In genomic region chr19:7482266-7482598, GRCm38 (mm10) we compare ENCODE assay signal across 9 mouse cellular contexts. TPM values are rescaled to one million over a fixed set of nuclear protein-coding genes. Genes with fewer than 3 reads are reported as not detected.
DNase-seq lines count a peak whose midpoint lies in the region; ATAC-seq and TF ChIP-seq lines count a peak whose summit lies in the region.
"Had no signal": no experiment of that assay in that cellular context is flagged by ENCODE, and none has a peak within 500 bp of the region (broad histone marks: within the 10 kb centered on the region; RNA-seq: fewer than 3 reads in every experiment).

No protein-coding gene starts in this region.

- peak overlapping the region; percentile 88 for H3K4me3 ChIP-seq in kidney, adult 2 months (ENCODE audit: insufficient read depth, low read depth, low read length)
- peak overlapping the region; percentile 95 for H3K4me3 ChIP-seq in bone marrow macrophage, adult 2 months (ENCODE audit: insufficient read depth, low read length)
- H3K4me3 ChIP-seq in hindbrain, embryonic 14.5 days (replicated peaks; ENCODE audit: low read length): peak overlapping the region; percentile 81
- H3K4me3 ChIP-seq in midbrain, embryonic 15.5 days: peak overlapping the region; percentile 100

- H3K9me3 ChIP-seq in hindbrain, embryonic 14.5 days (ENCODE audit: control insufficient read depth, low read length): no peaks in the 10 kb centered on the region
- no peaks in the 10 kb centered on the region for H3K9me3 ChIP-seq in midbrain, embryonic 15.5 days

- no peaks in the 10 kb centered on the region for H3K27me3 ChIP-seq in kidney, adult 2 months (replicated peaks; ENCODE audit: control insufficient read depth, insufficient read depth, low read length)
- H3K27me3 ChIP-seq in hindbrain, embryonic 14.5 days (ENCODE audit: control insufficient read depth, insufficient read depth, low read length): no peaks in the 10 kb centered on the region
- no peaks in the 10 kb centered on the region for H3K27me3 ChIP-seq in midbrain, embryonic 15.5 days (replicated peaks)
- H3K27me3 ChIP-seq: Patski had no signal

- ATAC-seq in hindbrain, embryonic 14.5 days (ENCODE audit: low FRiP score): no peak
- no peak for ATAC-seq in midbrain, embryonic 15.5 days (replicated peaks)
- ATAC-seq in frontal cortex, adult (ENCODE audit: low TSS enrichment): no peak
- ATAC-seq in granulocyte monocyte progenitor cell, adult 5-6 weeks (replicated peaks; ENCODE audit: poor library complexity, severe bottlenecking): no peak

- H3K4me1 ChIP-seq in kidney, adult 2 months (ENCODE audit: control insufficient read depth, insufficient read depth, low read length): peaks cover 9% of the 10 kb centered on the region; the same call in 1 of the 2 replicates
- peaks cover 24% of the 10 kb centered on the region for H3K4me1 ChIP-seq in bone marrow macrophage, adult 2 months (ENCODE audit: control insufficient read depth, insufficient read depth, low read length)
- peaks cover 33% of the 10 kb centered on the region for H3K4me1 ChIP-seq in hindbrain, embryonic 14.5 days (replicated peaks; ENCODE audit: control insufficient read depth, insufficient read depth, low read length)
- H3K4me1 ChIP-seq in midbrain, embryonic 15.5 days: peaks cover 39% of the 10 kb centered on the region

- no peaks in the 10 kb centered on the region for H3K36me3 ChIP-seq in kidney, adult 2 months (ENCODE audit: control insufficient read depth, insufficient read depth, low read length)
- H3K36me3 ChIP-seq in hindbrain, embryonic 14.5 days (replicated peaks; ENCODE audit: control insufficient read depth, insufficient read depth): peaks cover under 1% of the 10 kb centered on the region; the same call in 1 of the 2 replicates
- H3K36me3 ChIP-seq in midbrain, embryonic 15.5 days (replicated peaks): no peaks in the 10 kb centered on the region

- under 1% methylated on average over 7 of the region's 7 CpGs for WGBS in kidney, adult 2 months
- WGBS in hindbrain, embryonic 14.5 days: 1% methylated on average over 7 of the region's 7 CpGs
- under 1% methylated on average over 7 of the region's 7 CpGs for WGBS in midbrain, embryonic 15.5 days

- peak overlapping the region; percentile 94; the same call in 1 of the 2 replicates for H3K27ac ChIP-seq in kidney, adult 2 months (ENCODE audit: insufficient read depth, low read depth, low read length)
- H3K27ac ChIP-seq in bone marrow macrophage, adult 2 months (ENCODE audit: insufficient read depth, low read depth, low read length): peak overlapping the region; percentile 95
- H3K27ac ChIP-seq in hindbrain, embryonic 14.5 days: peak overlapping the region; percentile 99
- H3K27ac ChIP-seq in midbrain, embryonic 15.5 days: peak overlapping the region; percentile 100

- peak overlapping the region; percentile 95 for H3K9ac ChIP-seq in hindbrain, embryonic 14.5 days
- H3K9ac ChIP-seq in midbrain, embryonic 15.5 days: peak overlapping the region; percentile 100

- DNase-seq in kidney, adult 2 months: peak; percentile 10
- no peak for DNase-seq in kidney, postnatal 14 days
- no peak for DNase-seq in hindbrain, embryonic 14.5 days (ENCODE audit: low spot score)
- DNase-seq in B cell, adult 2 months: no peak

- TF ChIP-seq POLR2A in kidney, adult 2 months (IDR thresholded peaks at IDR 0.05; ENCODE audit: low read depth, low read length): no peak
- TF ChIP-seq POLR2A in bone marrow macrophage, adult 2 months (IDR thresholded peaks at IDR 0.05; ENCODE audit: borderline replicate concordance, low read depth, low read length): no peak

- TF ChIP-seq CTCF in kidney, adult 2 months (conservative IDR thresholded peaks at IDR 0.05; ENCODE audit: insufficient read depth, insufficient read length, low read depth, low read length): no peak
- TF ChIP-seq CTCF in bone marrow macrophage, adult 2 months (IDR thresholded peaks at IDR 0.05; ENCODE audit: low read depth, low read length): no peak

- peak overlapping the region; percentile 85 for H3K4me2 ChIP-seq in hindbrain, embryonic 14.5 days (replicated peaks)
- H3K4me2 ChIP-seq in midbrain, embryonic 15.5 days: peak overlapping the region; percentile 60

RNA-seq across cellular contexts. Expression of gene Rtn3, which starts 0.8 kb away (rescaled TPM):
- 186 and 190 TPM in 2 replicates for polyA plus RNA-seq in kidney, adult 2 months (2012; rRNA removed)
- 264 and 281 TPM in 2 replicates for polyA plus RNA-seq in bone marrow macrophage, adult 2 months (2012; ENCODE audit: insufficient read depth, insufficient read length, missing spikeins)
- polyA plus RNA-seq in hindbrain, embryonic 14.5 days (2014; fragmentation: Nextera tagmentation; extraction: Ambion mirVana): 549 and 625 TPM in 2 replicates
- polyA plus RNA-seq in midbrain, embryonic 15.5 days (2015; fragmentation: Nextera tagmentation; extraction: Ambion mirVana): 644 and 648 TPM in 2 replicates
- total RNA-seq in granulocyte monocyte progenitor cell, adult 5-6 weeks (2014; fragmentation: Nextera tagmentation): 166 and 193 TPM in 2 replicates
- 80.4 and 94.7 TPM in 2 replicates for total RNA-seq in granulocyte monocyte progenitor cell, adult 5-6 weeks (2017)

RNA-seq across cellular contexts. Expression of gene Atl3, which starts 11.6 kb away (rescaled TPM):
- 12.7 and 20.4 TPM in 2 replicates for polyA plus RNA-seq in kidney, adult 2 months (2012; rRNA removed)
- 53.1 and 62.2 TPM in 2 replicates for polyA plus RNA-seq in bone marrow macrophage, adult 2 months (2012; ENCODE audit: insufficient read depth, insufficient read length, missing spikeins)
- polyA plus RNA-seq in hindbrain, embryonic 14.5 days (2014; fragmentation: Nextera tagmentation; extraction: Ambion mirVana): 7.0 TPM in 2 replicates
- 6.5 TPM in 2 replicates for polyA plus RNA-seq in midbrain, embryonic 15.5 days (2015; fragmentation: Nextera tagmentation; extraction: Ambion mirVana)
- 47.9 and 50.2 TPM in 2 replicates for total RNA-seq in granulocyte monocyte progenitor cell, adult 5-6 weeks (2014; fragmentation: Nextera tagmentation)
- 49.0 and 52.6 TPM in 2 replicates for total RNA-seq in granulocyte monocyte progenitor cell, adult 5-6 weeks (2017)
